Mouse (Mus musculus) forebrain, embryonic 10.5 days (tissue): ENCODE measurements around the gene Ryr3. TPM values are rescaled to one million over a fixed set of nuclear protein-coding genes. Genes with fewer than 3 reads are reported as not detected.
A peak's percentile ranks its signal among the peaks of the same experiment; 100 is the strongest.

Experiments used
- DNase-seq: peaks from one replicate; pipeline ENCODE4 v3.0.0-alpha.2; 2017; ENCODE audit warnings: low spot score; ENCODE audit errors: extremely low spot score
- H3K27ac ChIP-seq: fragments of 300-500 bp; sonication (generic); 2 replicates; pipeline ENCODE4 v1.5.1; 2016; ENCODE audit warnings: mild to moderate bottlenecking
- H3K27me3 ChIP-seq: fragments of 300-500 bp; sonication (generic); 2 replicates; pipeline ENCODE4 v1.6.1; 2016; ENCODE audit warnings: mild to moderate bottlenecking; ENCODE audit not compliant: poor library complexity, severe bottlenecking
- H3K36me3 ChIP-seq: fragments of 300-500 bp; sonication (generic); replicated peaks from 2 replicates; pipeline ENCODE4 v1.6.1; 2016; ENCODE audit warnings: mild to moderate bottlenecking, moderate library complexity
- H3K4me1 ChIP-seq: fragments of 300-500 bp; sonication (generic); 2 replicates; pipeline ENCODE4 v1.6.1; 2016
- H3K4me3 ChIP-seq: fragments of 300-500 bp; sonication (generic); 2 replicates; pipeline ENCODE4 v1.5.1; 2016; ENCODE audit warnings: mild to moderate bottlenecking, moderate library complexity
- H3K9me3 ChIP-seq: fragments of 300-500 bp; sonication (generic); 2 replicates; pipeline ENCODE4 v1.6.1; 2016; ENCODE audit warnings: mild to moderate bottlenecking, moderate library complexity
- WGBS: fragments of 180-500 bp; shearing (Covaris S2); methylation state at CpG from one replicate; pipeline ENCODE4 v1.1.7; 2016; 5-methylcytosine and 5-hydroxymethylcytosine counted together
- polyA plus RNA-seq: library from polyadenylated mRNA; unstranded; fragments of >200 nt; fragmentation: Nextera tagmentation; extraction: Ambion mirVana; gene quantifications from 2 replicates; pipeline ENCODE4 v1.2.1, GENCODE M21; 2016

Gene Ryr3
- polyA plus RNA-seq, 1 experiment from 2014 or later: 0.47 TPM

GRCm38 (mm10) chr2:112748532-112748931 lies 468.4 kb downstream of the Ryr3 start:
- H3K27me3 ChIP-seq: no peaks in the 10 kb centered on the region
- no peaks in the 10 kb centered on the region for H3K9me3 ChIP-seq
- no peak overlapping the region for H3K4me3 ChIP-seq
- H3K36me3 ChIP-seq: no peaks in the 10 kb centered on the region
- 94% methylated on average over 1 of the region's 1 CpGs for WGBS
- no peak for DNase-seq
- no peak overlapping the region for H3K27ac ChIP-seq
- no peaks in the 10 kb centered on the region for H3K4me1 ChIP-seq

- no peak overlapping the region for H3K27ac ChIP-seq
- DNase-seq: no peak
- no peaks in the 10 kb centered on the region for H3K9me3 ChIP-seq
- H3K4me1 ChIP-seq: 0 out of 2 replicates have a peak, but pooled peaks cover 5% of the 10 kb centered on the region
- H3K36me3 ChIP-seq: no peaks in the 10 kb centered on the region
- no peak overlapping the region for H3K4me3 ChIP-seq
- H3K27me3 ChIP-seq: no peaks in the 10 kb centered on the region
- WGBS: 74% methylated on average over 2 of the region's 2 CpGs
Observed at GRCm38 (mm10) chr2:112732942-112733341, 484.0 kb downstream of the Ryr3 start.

GRCm38 (mm10) chr2:112727842-112728241 lies 489.1 kb downstream of the Ryr3 start:
- Histone ChIP-seq H3K36me3 (no peaks in the 10 kb centered on the region), H3K9me3 (no peaks in the 10 kb centered on the region), H3K4me1 (0 out of 2 replicates have a peak, but pooled peaks cover 9% of the 10 kb centered on the region), H3K4me3 (no peak overlapping the region), H3K27me3 (no peaks in the 10 kb centered on the region), H3K27ac (no peak overlapping the region)
- no peak for DNase-seq
- WGBS: 64% methylated on average over 6 of the region's 6 CpGs

GRCm38 (mm10) chr2:112721217-112721616 lies 495.7 kb downstream of the Ryr3 start:
- Histone ChIP-seq H3K4me1 (peaks cover 14% of the 10 kb centered on the region), H3K9me3 (no peaks in the 10 kb centered on the region), H3K4me3 (no peak overlapping the region), H3K27me3 (no peaks in the 10 kb centered on the region), H3K36me3 (no peaks in the 10 kb centered on the region), H3K27ac (no peak overlapping the region)
- DNase-seq: no peak
- 89% methylated on average over 1 of the region's 1 CpGs for WGBS

- Histone ChIP-seq H3K4me1 (peaks cover 14% of the 10 kb centered on the region), H3K36me3 (no peaks in the 10 kb centered on the region), H3K4me3 (no peak overlapping the region), H3K27me3 (no peaks in the 10 kb centered on the region), H3K9me3 (no peaks in the 10 kb centered on the region), H3K27ac (no peak overlapping the region)
- DNase-seq: peak; percentile 44
- WGBS: 18% methylated on average over 3 of the region's 3 CpGs
Observed at GRCm38 (mm10) chr2:112720715-112721114, 496.2 kb downstream of the Ryr3 start.

- Histone ChIP-seq H3K4me1 (no peaks in the 10 kb centered on the region), H3K36me3 (no peaks in the 10 kb centered on the region), H3K27me3 (no peaks in the 10 kb centered on the region), H3K4me3 (no peak overlapping the region), H3K9me3 (no peaks in the 10 kb centered on the region), H3K27ac (no peak overlapping the region)
- WGBS: 88% methylated on average over 4 of the region's 4 CpGs
- DNase-seq: no peak
Observed at GRCm38 (mm10) chr2:112714648-112715047, 502.2 kb downstream of the Ryr3 start.

GRCm38 (mm10) chr2:112681817-112682216 lies 535.1 kb downstream of the Ryr3 start:
- WGBS: 85% methylated on average over 5 of the region's 5 CpGs
- Histone ChIP-seq H3K36me3 (no peaks in the 10 kb centered on the region), H3K4me1 (no peaks in the 10 kb centered on the region), H3K9me3 (no peaks in the 10 kb centered on the region), H3K27me3 (no peaks in the 10 kb centered on the region), H3K27ac (no peak overlapping the region), H3K4me3 (no peak overlapping the region)
- no peak for DNase-seq

- no peak overlapping the region for H3K27ac ChIP-seq
- DNase-seq: no peak
- no peak overlapping the region for H3K4me3 ChIP-seq
- 31% methylated on average over 1 of the region's 1 CpGs for WGBS
- H3K27me3 ChIP-seq: no peaks in the 10 kb centered on the region
- no peaks in the 10 kb centered on the region for H3K36me3 ChIP-seq
- H3K9me3 ChIP-seq: no peaks in the 10 kb centered on the region
- H3K4me1 ChIP-seq: no peaks in the 10 kb centered on the region
Observed at GRCm38 (mm10) chr2:112677246-112677645, 539.6 kb downstream of the Ryr3 start.

- Histone ChIP-seq H3K27me3 (no peaks in the 10 kb centered on the region), H3K36me3 (no peaks in the 10 kb centered on the region), H3K9me3 (no peaks in the 10 kb centered on the region), H3K4me1 (no peaks in the 10 kb centered on the region), H3K4me3 (no peak overlapping the region), H3K27ac (no peak overlapping the region)
- no peak for DNase-seq
- WGBS: 66% methylated on average over 1 of the region's 1 CpGs
Observed at GRCm38 (mm10) chr2:112676721-112677120, 540.2 kb downstream of the Ryr3 start.

- WGBS: 82% methylated on average over 2 of the region's 2 CpGs
- no peaks in the 10 kb centered on the region for H3K27me3 ChIP-seq
- no peak overlapping the region for H3K4me3 ChIP-seq
- no peaks in the 10 kb centered on the region for H3K36me3 ChIP-seq
- H3K27ac ChIP-seq: no peak overlapping the region
- H3K9me3 ChIP-seq: no peaks in the 10 kb centered on the region
- no peaks in the 10 kb centered on the region for H3K4me1 ChIP-seq
- no peak for DNase-seq
Observed at GRCm38 (mm10) chr2:112676175-112676574, 540.7 kb downstream of the Ryr3 start.

GRCm38 (mm10) chr2:112669461-112669860 lies 547.4 kb downstream of the Ryr3 start:
- H3K27me3 ChIP-seq: no peaks in the 10 kb centered on the region
- H3K36me3 ChIP-seq: no peaks in the 10 kb centered on the region
- 83% methylated on average over 3 of the region's 3 CpGs for WGBS
- DNase-seq: no peak
- H3K9me3 ChIP-seq: no peaks in the 10 kb centered on the region
- H3K4me1 ChIP-seq: no peaks in the 10 kb centered on the region
- no peak overlapping the region for H3K27ac ChIP-seq
- no peak overlapping the region for H3K4me3 ChIP-seq

GRCm38 (mm10) chr2:112656131-112656530 lies 560.8 kb downstream of the Ryr3 start:
- no peak for DNase-seq
- 74% methylated on average over 5 of the region's 5 CpGs for WGBS
- H3K9me3 ChIP-seq: no peaks in the 10 kb centered on the region

GRCm38 (mm10) chr2:112653836-112654235 lies 563.1 kb downstream of the Ryr3 start:
- Histone ChIP-seq H3K27me3 (no peaks in the 10 kb centered on the region), H3K9me3 (no peaks in the 10 kb centered on the region), H3K4me3 (no peak overlapping the region), H3K27ac (no peak overlapping the region), H3K36me3 (no peaks in the 10 kb centered on the region), H3K4me1 (no peaks in the 10 kb centered on the region)
- WGBS: 75% methylated on average over 3 of the region's 3 CpGs
- DNase-seq: no peak

More at GRCm38 (mm10) chr2:112656131-112656530, 560.8 kb downstream of the Ryr3 start:
- no peaks in the 10 kb centered on the region for H3K36me3 ChIP-seq
- H3K4me3 ChIP-seq: no peak overlapping the region
- no peaks in the 10 kb centered on the region for H3K27me3 ChIP-seq
- H3K4me1 ChIP-seq: no peaks in the 10 kb centered on the region
- H3K27ac ChIP-seq: no peak overlapping the region

- Histone ChIP-seq H3K9me3 (no peaks in the 10 kb centered on the region), H3K4me3 (no peak overlapping the region), H3K36me3 (no peaks in the 10 kb centered on the region), H3K27ac (no peak overlapping the region), H3K4me1 (no peaks in the 10 kb centered on the region), H3K27me3 (no peaks in the 10 kb centered on the region)
- no peak for DNase-seq
- 93% methylated on average over 5 of the region's 5 CpGs for WGBS
Observed at GRCm38 (mm10) chr2:112637206-112637605, 579.7 kb downstream of the Ryr3 start.
